Mouse (Mus musculus): Measurements from ENCODE around the gene AI661453.

Gene AI661453

DNA sequence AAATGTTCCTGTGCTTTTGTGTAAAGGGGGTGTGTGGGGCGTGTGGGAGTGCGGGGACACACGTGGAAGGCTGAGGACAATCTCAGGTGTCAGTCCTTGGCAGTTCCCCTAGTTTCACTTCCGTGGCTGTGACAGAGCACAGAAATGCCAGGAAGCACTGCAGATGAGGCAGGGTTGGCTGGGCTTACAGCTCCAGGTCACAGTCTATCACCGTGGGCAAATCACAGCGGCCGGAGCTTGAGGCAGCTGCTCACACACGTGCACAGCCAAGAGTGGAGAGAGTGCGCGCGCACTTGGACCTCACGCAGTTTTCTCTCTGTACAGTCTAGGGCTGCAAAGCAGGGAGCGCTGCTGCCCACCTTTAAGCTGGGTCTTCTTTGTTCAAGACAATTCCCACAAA is 21.9 kb downstream of the AI661453 start:
- TF ChIP-seq POU5F1 (IDR thresholded peaks at IDR 0.05; ENCODE audit: borderline replicate concordance, low read length) (no peak), CTCF (conservative IDR thresholded peaks at IDR 0.05; ENCODE audit: low read length) (no peak), NANOG (IDR thresholded peaks at IDR 0.05; ENCODE audit: borderline replicate concordance, low read length) (no peak)
- H3K4me3 ChIP-seq (replicated peaks; ENCODE audit: low read length) = no peak overlapping the region
- no peaks in the 10 kb centered on the region for H3K9me3 ChIP-seq (ENCODE audit: low read length)
- H3K27me3 ChIP-seq (ENCODE audit: insufficient read depth, low read length) = peaks cover 21% of the 10 kb centered on the region
- no peaks in the 10 kb centered on the region for H3K36me3 ChIP-seq (ENCODE audit: insufficient read depth, low read length)
- peaks cover 45% of the 10 kb centered on the region for H3K4me1 ChIP-seq (replicated peaks; ENCODE audit: low read depth, low read length)

GRCm38 (mm10) chr17:47458936-47459335 is 22.5 kb downstream of the AI661453 start:
- Histone ChIP-seq H3K4me1 (replicated peaks; ENCODE audit: low read depth, low read length) (peaks cover 45% of the 10 kb centered on the region), H3K4me3 (replicated peaks; ENCODE audit: low read length) (no peak overlapping the region), H3K9me3 (ENCODE audit: low read length) (no peaks in the 10 kb centered on the region), H3K27me3 (ENCODE audit: insufficient read depth, low read length) (peaks cover 24% of the 10 kb centered on the region), H3K36me3 (ENCODE audit: insufficient read depth, low read length) (no peaks in the 10 kb centered on the region)
- TF ChIP-seq CTCF (conservative IDR thresholded peaks at IDR 0.05; ENCODE audit: low read length) (no peak), POU5F1 (IDR thresholded peaks at IDR 0.05; ENCODE audit: borderline replicate concordance, low read length) (no peak), NANOG (IDR thresholded peaks at IDR 0.05; ENCODE audit: borderline replicate concordance, low read length) (no peak)

- Histone ChIP-seq H3K36me3 (ENCODE audit: insufficient read depth, low read length) (no peaks in the 10 kb centered on the region), H3K4me1 (replicated peaks; ENCODE audit: low read depth, low read length) (peaks cover 50% of the 10 kb centered on the region), H3K9me3 (ENCODE audit: low read length) (no peaks in the 10 kb centered on the region), H3K27me3 (ENCODE audit: insufficient read depth, low read length) (peaks cover 29% of the 10 kb centered on the region), H3K4me3 (replicated peaks; ENCODE audit: low read length) (no peak overlapping the region)
- TF ChIP-seq NANOG (IDR thresholded peaks at IDR 0.05; ENCODE audit: borderline replicate concordance, low read length) = no peak
- no peak for TF ChIP-seq POU5F1 (IDR thresholded peaks at IDR 0.05; ENCODE audit: borderline replicate concordance, low read length)
- no peak for TF ChIP-seq CTCF (conservative IDR thresholded peaks at IDR 0.05; ENCODE audit: low read length)
Observed at GRCm38 (mm10) chr17:47459341-47459919, 23.0 kb downstream of the AI661453 start.

DNA sequence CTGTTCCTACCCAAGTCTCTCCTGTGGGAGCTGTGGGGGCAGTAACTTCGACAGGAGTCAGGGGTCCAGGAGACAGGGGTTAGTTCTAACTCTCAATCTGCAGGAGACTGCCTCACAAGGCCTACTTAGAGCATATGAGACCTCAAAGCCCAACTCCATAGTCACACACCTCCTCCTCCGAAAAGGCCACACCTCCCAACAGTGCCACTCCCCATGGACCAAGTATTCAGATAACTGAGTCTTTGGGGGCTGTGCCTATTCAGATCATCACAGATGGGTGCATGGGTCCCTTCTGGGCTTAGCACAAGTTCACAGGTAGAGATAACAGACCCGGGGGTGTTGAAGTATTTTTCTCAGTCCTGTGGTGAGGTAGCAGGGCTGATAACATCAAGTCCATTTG is 25.3 kb downstream of the AI661453 start:
- peaks cover under 1% of the 10 kb centered on the region; the same call in 1 of the 2 replicates for H3K36me3 ChIP-seq (ENCODE audit: insufficient read depth, low read length)
- peaks cover 49% of the 10 kb centered on the region for H3K27me3 ChIP-seq (ENCODE audit: insufficient read depth, low read length)
- H3K4me3 ChIP-seq (replicated peaks; ENCODE audit: low read length) = no peak overlapping the region
- H3K4me1 ChIP-seq (replicated peaks; ENCODE audit: low read depth, low read length) = peaks cover 71% of the 10 kb centered on the region
- TF ChIP-seq POU5F1 (IDR thresholded peaks at IDR 0.05; ENCODE audit: borderline replicate concordance, low read length) (no peak), CTCF (conservative IDR thresholded peaks at IDR 0.05; ENCODE audit: low read length) (no peak), NANOG (IDR thresholded peaks at IDR 0.05; ENCODE audit: borderline replicate concordance, low read length) (no peak)
- no peaks in the 10 kb centered on the region for H3K9me3 ChIP-seq (ENCODE audit: low read length)

DNA sequence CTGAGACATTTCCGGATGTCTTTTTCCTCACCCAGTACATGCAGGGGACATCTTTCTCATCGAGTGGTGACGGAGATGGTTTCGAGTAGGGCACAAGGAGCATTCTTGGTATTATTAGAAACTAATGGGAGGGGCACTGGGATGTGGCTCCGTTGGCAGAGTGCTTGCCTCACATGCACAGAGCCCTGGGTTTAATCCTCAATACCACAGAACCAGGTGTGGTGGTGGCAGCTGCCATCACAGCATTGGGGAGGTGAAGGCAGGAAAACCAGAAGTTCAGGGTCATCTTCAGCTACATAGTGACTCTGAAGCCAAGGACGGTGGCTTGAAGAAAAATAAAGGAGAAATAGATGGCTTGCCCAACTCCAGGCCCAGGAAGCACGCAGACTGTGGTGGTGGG is 25.8 kb downstream of the AI661453 start:
- no peaks in the 10 kb centered on the region for H3K9me3 ChIP-seq (ENCODE audit: low read length)
- peaks cover 77% of the 10 kb centered on the region for H3K4me1 ChIP-seq (replicated peaks; ENCODE audit: low read depth, low read length)
- peaks cover 54% of the 10 kb centered on the region for H3K27me3 ChIP-seq (ENCODE audit: insufficient read depth, low read length)
- H3K36me3 ChIP-seq (ENCODE audit: insufficient read depth, low read length) = peaks cover 4% of the 10 kb centered on the region; the same call in 1 of the 2 replicates
- H3K4me3 ChIP-seq (replicated peaks; ENCODE audit: low read length) = no peak overlapping the region
- TF ChIP-seq CTCF (conservative IDR thresholded peaks at IDR 0.05; ENCODE audit: low read length) (no peak), NANOG (IDR thresholded peaks at IDR 0.05; ENCODE audit: borderline replicate concordance, low read length) (no peak), POU5F1 (IDR thresholded peaks at IDR 0.05; ENCODE audit: borderline replicate concordance, low read length) (no peak)

- TF ChIP-seq POU5F1 (IDR thresholded peaks at IDR 0.05; ENCODE audit: borderline replicate concordance, low read length) (no peak), NANOG (IDR thresholded peaks at IDR 0.05; ENCODE audit: borderline replicate concordance, low read length) (no peak), CTCF (conservative IDR thresholded peaks at IDR 0.05; ENCODE audit: low read length) (no peak)
- Histone ChIP-seq H3K4me1 (replicated peaks; ENCODE audit: low read depth, low read length) (peaks cover 83% of the 10 kb centered on the region), H3K9me3 (ENCODE audit: low read length) (no peaks in the 10 kb centered on the region), H3K27me3 (ENCODE audit: insufficient read depth, low read length) (peaks cover 61% of the 10 kb centered on the region), H3K36me3 (ENCODE audit: insufficient read depth, low read length) (peaks cover 4% of the 10 kb centered on the region; the same call in 1 of the 2 replicates), H3K4me3 (replicated peaks; ENCODE audit: low read length) (no peak overlapping the region)
Observed at GRCm38 (mm10) chr17:47462728-47463388, 26.4 kb downstream of the AI661453 start.

DNA sequence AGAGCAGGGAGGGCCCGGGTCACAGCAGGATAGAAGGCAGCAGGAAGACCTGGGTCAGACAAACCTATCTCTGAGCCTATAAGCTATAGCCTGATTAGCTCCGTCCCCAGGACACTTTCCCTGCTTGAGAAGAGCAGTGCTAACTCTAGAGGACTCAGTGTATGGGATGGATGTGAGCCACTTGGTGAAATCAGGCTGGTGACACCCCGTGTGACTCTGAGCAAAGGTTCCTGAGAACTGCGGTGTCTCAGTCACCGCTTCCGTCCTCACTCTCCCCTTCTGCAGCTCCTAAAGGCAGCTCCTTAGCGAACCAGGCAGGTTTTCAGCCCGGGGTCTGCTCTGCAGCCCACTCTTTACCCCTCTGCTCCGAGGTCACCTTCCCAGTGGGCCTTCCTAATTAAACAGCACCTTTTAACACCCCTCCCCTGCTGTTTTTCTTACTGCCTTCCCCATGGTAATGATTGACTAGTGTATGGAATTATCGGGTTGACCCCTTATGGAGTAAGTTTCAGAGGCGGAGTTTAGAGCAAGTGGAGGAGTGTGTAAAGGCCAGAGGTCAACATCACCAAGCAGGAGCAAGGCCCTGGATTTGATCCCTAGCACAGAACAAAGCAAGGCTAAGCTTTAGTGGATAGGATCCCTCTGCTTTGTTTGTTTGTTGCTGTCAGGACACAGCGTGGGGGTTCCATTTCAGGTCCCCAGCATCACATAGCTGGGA is 28.0 kb downstream of the AI661453 start:
- Histone ChIP-seq H3K4me3 (replicated peaks; ENCODE audit: low read length) (no peak overlapping the region), H3K4me1 (replicated peaks; ENCODE audit: low read depth, low read length) (peaks cover 95% of the 10 kb centered on the region), H3K9me3 (ENCODE audit: low read length) (no peaks in the 10 kb centered on the region), H3K36me3 (ENCODE audit: insufficient read depth, low read length) (peaks cover 4% of the 10 kb centered on the region; the same call in 1 of the 2 replicates), H3K27me3 (ENCODE audit: insufficient read depth, low read length) (peaks cover 72% of the 10 kb centered on the region)
- TF ChIP-seq CTCF (conservative IDR thresholded peaks at IDR 0.05; ENCODE audit: low read length) (no peak), POU5F1 (IDR thresholded peaks at IDR 0.05; ENCODE audit: borderline replicate concordance, low read length) (no peak), NANOG (IDR thresholded peaks at IDR 0.05; ENCODE audit: borderline replicate concordance, low read length) (no peak)

DNA sequence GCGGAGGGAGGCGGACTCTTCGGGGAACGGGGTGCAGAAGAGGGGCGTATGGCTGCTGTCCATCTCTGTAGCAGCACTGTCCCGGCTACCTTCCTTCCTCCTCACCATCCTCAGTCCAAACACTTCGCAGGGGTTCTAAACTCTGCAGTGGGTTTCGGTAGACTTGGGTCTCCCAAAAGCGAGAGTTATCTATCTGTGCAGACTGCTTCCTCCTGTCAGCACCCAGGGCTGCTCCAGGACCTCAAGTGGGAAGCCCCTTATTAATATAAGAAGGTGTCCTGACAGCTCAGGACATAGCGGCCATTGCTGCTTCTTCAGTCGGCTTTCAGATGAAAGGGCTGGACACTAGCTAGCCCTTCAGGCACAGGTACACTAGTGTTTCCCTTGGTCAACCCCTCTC is 28.6 kb downstream of the AI661453 start:
- peaks cover 70% of the 10 kb centered on the region for H3K27me3 ChIP-seq (ENCODE audit: insufficient read depth, low read length)
- H3K4me3 ChIP-seq (replicated peaks; ENCODE audit: low read length) = no peak overlapping the region
- TF ChIP-seq CTCF (conservative IDR thresholded peaks at IDR 0.05; ENCODE audit: low read length) (no peak), NANOG (IDR thresholded peaks at IDR 0.05; ENCODE audit: borderline replicate concordance, low read length) (no peak), POU5F1 (IDR thresholded peaks at IDR 0.05; ENCODE audit: borderline replicate concordance, low read length) (no peak)
- peaks cover 97% of the 10 kb centered on the region for H3K4me1 ChIP-seq (replicated peaks; ENCODE audit: low read depth, low read length)
- H3K36me3 ChIP-seq (ENCODE audit: insufficient read depth, low read length) = peaks cover 4% of the 10 kb centered on the region; the same call in 1 of the 2 replicates
- no peaks in the 10 kb centered on the region for H3K9me3 ChIP-seq (ENCODE audit: low read length)
